Mouse (Mus musculus) ES-E14 (cell line): ENCODE measurements at regions not wholly inside any gene's neighbourhood (a gene's known extent, or its start where the extent isn't known, plus 50 kb on each side); places are given as distances from the start of the nearest gene placed in this dataset.

Experiments used
- CHD2 ChIP-seq: IDR thresholded peaks from 2 replicates; pipeline ENCODE4 v1.6.1; 2014; ENCODE audit warnings: mild to moderate bottlenecking, low read depth, low read length, inconsistent platforms
- MAFK ChIP-seq: IDR thresholded peaks from 2 replicates; pipeline ENCODE4 v1.6.1; 2014; ENCODE audit warnings: mild to moderate bottlenecking, low read depth, low read length, inconsistent platforms; ENCODE audit not compliant: insufficient read depth

GRCm38 (mm10) chr5:22641233-22641632 lies 91.0 kb upstream of the Orc5 start:
- no peak for TF ChIP-seq CHD2
- no peak for TF ChIP-seq MAFK
